Mouse (Mus musculus) T-helper 17 cell (primary cell): ENCODE results near the gene Gm20388.

Experiments
- in situ Hi-C, 2 experiments: fragments of 300-600 bp; cut with MboI, MseI; formaldehyde crosslinking; loops; 1 replicate in 1 of 2; 2 replicates in 1 of 2; pipeline ENCODE4 v1.15.1; 2025; ENCODE audit warnings: high pct_unique_total_duplicates in 2 of 2

The Gm20388 gene

GRCm38 (mm10) chr8:121271542-121271941 lies 1360.9 kb downstream of the Gm20388 start:
- in situ Hi-C loops: no loop called here

- in situ Hi-C loops: no loop called here
Measured at GRCm38 (mm10) chr8:121273195-121273594, 1362.6 kb downstream of the Gm20388 start.

GRCm38 (mm10) chr8:121273620-121274019 lies 1363.0 kb downstream of the Gm20388 start:
- in situ Hi-C loops: no loop called here

GRCm38 (mm10) chr8:121280414-121280813 lies 1369.8 kb downstream of the Gm20388 start:
- in situ Hi-C loops: no loop called here

- in situ Hi-C loops: no loop called here
Measured at GRCm38 (mm10) chr8:121289346-121289745, 1378.7 kb downstream of the Gm20388 start.

- in situ Hi-C loops: no loop called here
Measured at GRCm38 (mm10) chr8:121290547-121290946, 1379.9 kb downstream of the Gm20388 start.

- in situ Hi-C loops: no loop called here
Measured at GRCm38 (mm10) chr8:121293418-121293817, 1382.8 kb downstream of the Gm20388 start.

- in situ Hi-C loops: no loop called here
Measured at GRCm38 (mm10) chr8:121294234-121295108, 1383.8 kb downstream of the Gm20388 start.

GRCm38 (mm10) chr8:121296082-121296481 lies 1385.4 kb downstream of the Gm20388 start:
- in situ Hi-C loops: no loop called here

GRCm38 (mm10) chr8:121296597-121296996 lies 1386.0 kb downstream of the Gm20388 start:
- in situ Hi-C loops: no loop called here

- in situ Hi-C loops: no loop called here
Measured at GRCm38 (mm10) chr8:121297299-121297698, 1386.7 kb downstream of the Gm20388 start.

- in situ Hi-C loops: no loop called here
Measured at GRCm38 (mm10) chr8:121300066-121300465, 1389.4 kb downstream of the Gm20388 start.

- in situ Hi-C loops: no loop called here
Measured at GRCm38 (mm10) chr8:121300501-121301411, 1390.1 kb downstream of the Gm20388 start.

GRCm38 (mm10) chr8:121301431-121301830 lies 1390.8 kb downstream of the Gm20388 start:
- in situ Hi-C loops: no loop called here

- in situ Hi-C loops: no loop called here
Measured at GRCm38 (mm10) chr8:121301978-121302649, 1391.5 kb downstream of the Gm20388 start.

- in situ Hi-C loops: no loop called here
Measured at GRCm38 (mm10) chr8:121307723-121308122, 1397.1 kb downstream of the Gm20388 start.

- in situ Hi-C loops: loop anchor here in 1 of 2 experiments (10.0 kb wide), 1 partner anchor 156 kb away; no protein-coding TSS in a partner anchor
Measured at GRCm38 (mm10) chr8:121310976-121311819, 1400.6 kb downstream of the Gm20388 start.

- in situ Hi-C loops: loop anchor here in 1 of 2 experiments (10.0 kb wide), 1 partner anchor 159 kb away; no protein-coding TSS in a partner anchor
Measured at GRCm38 (mm10) chr8:121313458-121313857, 1402.8 kb downstream of the Gm20388 start.

- in situ Hi-C loops: loop anchor here in 1 of 2 experiments (10.0 kb wide), 1 partner anchor 159 kb away; no protein-coding TSS in a partner anchor
Measured at GRCm38 (mm10) chr8:121314036-121314435, 1403.4 kb downstream of the Gm20388 start.

GRCm38 (mm10) chr8:121315569-121315968 lies 1404.9 kb downstream of the Gm20388 start:
- in situ Hi-C loops: loop anchor here in 1 of 2 experiments (10.0 kb wide), 1 partner anchor 161 kb away; no protein-coding TSS in a partner anchor
